Mouse (Mus musculus): ENCODE data around the gene Prrx2. TPM values are rescaled to one million over a fixed set of nuclear protein-coding genes. Genes with fewer than 3 reads are reported as not detected.

Gene Prrx2
- total RNA-seq, 2 experiments from 2014 or later, result not detected

- ATAC-seq (replicated peaks; ENCODE audit: low FRiP score, poor library complexity, severe bottlenecking), result no peak
Measured at GRCm38 (mm10) chr2:30821073-30821472, 13.7 kb upstream of the Prrx2 start.

GRCm38 (mm10) chr2:30822460-30822859 lies 12.3 kb upstream of the Prrx2 start:
- no peak for ATAC-seq (replicated peaks; ENCODE audit: low FRiP score, poor library complexity, severe bottlenecking)

GRCm38 (mm10) chr2:30823385-30824153 lies 11.2 kb upstream of the Prrx2 start:
- ATAC-seq (replicated peaks; ENCODE audit: low FRiP score, poor library complexity, severe bottlenecking), result no peak

GRCm38 (mm10) chr2:30826825-30827748 lies 7.7 kb upstream of the Prrx2 start:
- ATAC-seq (replicated peaks; ENCODE audit: low FRiP score, poor library complexity, severe bottlenecking), result peak; percentile 75

- ATAC-seq (replicated peaks; ENCODE audit: low FRiP score, poor library complexity, severe bottlenecking), result peak; percentile 79
Measured at GRCm38 (mm10) chr2:30827749-30828475, 6.9 kb upstream of the Prrx2 start.

GRCm38 (mm10) chr2:30829315-30829714 lies 5.5 kb upstream of the Prrx2 start:
- peak; percentile 36 for ATAC-seq (replicated peaks; ENCODE audit: low FRiP score, poor library complexity, severe bottlenecking)

GRCm38 (mm10) chr2:30830283-30830795 lies 4.4 kb upstream of the Prrx2 start, which contains the start of gene Asb6:
Asb6 (minus strand) TSS chr2:30830333.
- ATAC-seq (replicated peaks; ENCODE audit: low FRiP score, poor library complexity, severe bottlenecking), result no peak

- ATAC-seq (replicated peaks; ENCODE audit: low FRiP score, poor library complexity, severe bottlenecking), result no peak
Measured at GRCm38 (mm10) chr2:30833644-30834043, 1.1 kb upstream of the Prrx2 start.

GRCm38 (mm10) chr2:30836238-30836990 lies 1.6 kb downstream of the Prrx2 start:
- no peak for ATAC-seq (replicated peaks; ENCODE audit: low FRiP score, poor library complexity, severe bottlenecking)

GRCm38 (mm10) chr2:30842615-30843014 lies 7.8 kb downstream of the Prrx2 start:
- ATAC-seq (replicated peaks; ENCODE audit: low FRiP score, poor library complexity, severe bottlenecking), result no peak

- no peak for ATAC-seq (replicated peaks; ENCODE audit: low FRiP score, poor library complexity, severe bottlenecking)
Measured at GRCm38 (mm10) chr2:30845152-30846070, 10.6 kb downstream of the Prrx2 start.

- no peak for ATAC-seq (replicated peaks; ENCODE audit: low FRiP score, poor library complexity, severe bottlenecking)
Measured at GRCm38 (mm10) chr2:30846236-30846635, 11.5 kb downstream of the Prrx2 start.

- no peak for ATAC-seq (replicated peaks; ENCODE audit: low FRiP score, poor library complexity, severe bottlenecking)
Measured at GRCm38 (mm10) chr2:30846723-30847122, 12.0 kb downstream of the Prrx2 start.

- ATAC-seq (replicated peaks; ENCODE audit: low FRiP score, poor library complexity, severe bottlenecking), result no peak
Measured at GRCm38 (mm10) chr2:30848184-30848583, 13.4 kb downstream of the Prrx2 start.

- no peak for ATAC-seq (replicated peaks; ENCODE audit: low FRiP score, poor library complexity, severe bottlenecking)
Measured at GRCm38 (mm10) chr2:30850581-30850980, 15.8 kb downstream of the Prrx2 start.

- ATAC-seq (replicated peaks; ENCODE audit: low FRiP score, poor library complexity, severe bottlenecking), result no peak
Measured at GRCm38 (mm10) chr2:30852771-30853313, 18.1 kb downstream of the Prrx2 start.

- ATAC-seq (replicated peaks; ENCODE audit: low FRiP score, poor library complexity, severe bottlenecking), result no peak
Measured at GRCm38 (mm10) chr2:30857076-30857475, 22.3 kb downstream of the Prrx2 start.

- ATAC-seq (replicated peaks; ENCODE audit: low FRiP score, poor library complexity, severe bottlenecking), result no peak
Measured at GRCm38 (mm10) chr2:30859782-30860181, 25.0 kb downstream of the Prrx2 start.

All from erythroid progenitor cell, adult 5-6 weeks (primary cell).